Mouse (Mus musculus): ENCODE measurements around the gene Cass4. TPM values are rescaled to one million over a fixed set of nuclear protein-coding genes. Genes with fewer than 3 reads are reported as not detected.

Cass4 gene
- total and polyA plus RNA-seq, 3 experiments = 2.9 to 5.3 (median 3.8) TPM

- dilution Hi-C loops (cut with MboI; ENCODE audit: extremely low pct_ligation_motif_present, extremely low pct_unique_long_range_greater_than_20kb, low sequenced_read_pairs) = no loop called here
- DNase-seq (ENCODE audit: extremely low read depth) = peak; percentile 54
- peak overlapping the region; percentile 92 for H3K4me2 ChIP-seq (ENCODE audit: insufficient read depth, low read depth, poor library complexity, severe bottlenecking)
Measured at GRCm38 (mm10) chr2:172477860-172478259, 84.3 kb downstream of the Cass4 start.

DNA sequence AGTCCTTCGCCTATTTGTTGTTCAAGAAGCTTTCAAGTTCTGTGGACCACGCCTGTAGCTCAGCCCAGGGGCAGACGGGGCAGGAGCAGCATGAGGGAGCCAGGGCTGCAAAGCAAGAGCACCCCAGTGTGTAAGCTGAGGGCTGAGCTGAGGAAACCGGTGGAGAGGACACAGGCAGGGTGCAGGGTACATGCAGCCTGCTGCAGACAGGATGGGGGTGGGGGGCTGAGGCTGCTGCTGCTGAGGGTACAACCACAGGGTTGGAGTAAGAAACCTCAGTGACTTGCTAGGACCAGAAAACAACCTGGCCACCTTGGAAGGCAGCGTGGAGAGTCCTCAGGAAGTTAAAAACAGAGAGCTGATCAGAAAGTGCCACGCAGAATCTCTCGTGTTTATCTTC is 86.7 kb downstream of the Cass4 start:
- in situ Hi-C loops (cut with MboI; ENCODE audit: low pct_ligation_motif_present, low pct_unique_long_range_greater_than_20kb, low sequenced_read_pairs) = loop anchor here (25.0 kb wide), 1 partner anchor 607 kb away; no protein-coding TSS in a partner anchor
- H3K36me3 ChIP-seq (replicated peaks in 1 of 2; ENCODE audit: control insufficient read depth in 1 of 2, insufficient read depth in 1 of 2, low read length in 1 of 2) = no peaks in the 10 kb centered on the region
- no peak overlapping the region for H3K27ac ChIP-seq (ENCODE audit: insufficient read depth, low read depth)
- H3K9ac ChIP-seq (ENCODE audit: insufficient read depth, low read depth) = no peak overlapping the region
- no peak overlapping the region for H3K4me2 ChIP-seq (ENCODE audit: insufficient read depth, low read depth, poor library complexity, severe bottlenecking)
- peaks cover 36% of the 10 kb centered on the region for H3K27me3 ChIP-seq (replicated peaks)
- dilution Hi-C loops (cut with MboI; ENCODE audit: extremely low pct_ligation_motif_present, extremely low pct_unique_long_range_greater_than_20kb, low sequenced_read_pairs) = no loop called here
- peaks cover 4 to 11% of the 10 kb centered on the region in 2 experiments; a peak in 3 of 4 replicates for H3K4me1 ChIP-seq (ENCODE audit: control insufficient read depth in 1 of 2, insufficient read depth in 2 of 2)
- TF ChIP-seq SMC3 (IDR thresholded peaks at IDR 0.05; ENCODE audit: low read depth, low read length) = no peak
- no peak for TF ChIP-seq ZMIZ1 (IDR thresholded peaks at IDR 0.05; ENCODE audit: low read depth, low read length)
- TF ChIP-seq NELFE (IDR thresholded peaks at IDR 0.05; ENCODE audit: low read depth, low read length) = no peak
- TF ChIP-seq IRF4 (IDR thresholded peaks at IDR 0.05; ENCODE audit: low read depth, low read length) = no peak
- no peak for TF ChIP-seq RAD21 (IDR thresholded peaks at IDR 0.05; ENCODE audit: low read depth, low read length)
- TF ChIP-seq JUND (conservative IDR thresholded peaks at IDR 0.05; ENCODE audit: low read depth, low read length) = no peak
- TF ChIP-seq MYC (IDR thresholded peaks at IDR 0.05; ENCODE audit: low read depth, low read length) = no peak
- no peak for DNase-seq (ENCODE audit: extremely low read depth)
- H3K4me3 ChIP-seq (replicated peaks in 1 of 3; ENCODE audit: low read depth in 2 of 3, low read length in 2 of 3, poor library complexity in 1 of 3) = no peak overlapping the region
- no peaks in the 10 kb centered on the region for H3K9me3 ChIP-seq (replicated peaks; ENCODE audit: low read length)
- H3K79me2 ChIP-seq (replicated peaks; ENCODE audit: control insufficient read depth, extremely low read depth, insufficient read depth, poor library complexity, severe bottlenecking) = no peaks in the 10 kb centered on the region

More at GRCm38 (mm10) chr2:172477860-172478259, 84.3 kb downstream of the Cass4 start:
- no peaks in the 10 kb centered on the region for H3K79me2 ChIP-seq (replicated peaks; ENCODE audit: control insufficient read depth, extremely low read depth, insufficient read depth, poor library complexity, severe bottlenecking)
- peaks cover 4 to 11% of the 10 kb centered on the region in 2 experiments; a peak in 3 of 4 replicates for H3K4me1 ChIP-seq (ENCODE audit: control insufficient read depth in 1 of 2, insufficient read depth in 2 of 2)
- no peaks in the 10 kb centered on the region for H3K9me3 ChIP-seq (replicated peaks; ENCODE audit: low read length)
- no peak overlapping the region for H3K27ac ChIP-seq (ENCODE audit: insufficient read depth, low read depth)
- H3K36me3 ChIP-seq (replicated peaks in 1 of 2; ENCODE audit: control insufficient read depth in 1 of 2, insufficient read depth in 1 of 2, low read length in 1 of 2) = no peaks in the 10 kb centered on the region
- peak; percentile 21; the same call in 1 of the 2 replicates for TF ChIP-seq IRF4 (IDR thresholded peaks at IDR 0.05; ENCODE audit: low read depth, low read length)
- TF ChIP-seq E2F4 (IDR thresholded peaks at IDR 0.05; ENCODE audit: insufficient replicate concordance, low read depth, low read length) = no peak
- TF ChIP-seq ZC3H11A (IDR thresholded peaks at IDR 0.05; ENCODE audit: low read depth, low read length) = no peak
- TF ChIP-seq RAD21 (IDR thresholded peaks at IDR 0.05; ENCODE audit: low read depth, low read length) = peak; percentile 86
- no peak for TF ChIP-seq ETS1 (conservative IDR thresholded peaks at IDR 0.05; ENCODE audit: low read depth, low read length)
- peak; percentile 43; the same call in 1 of the 2 replicates for TF ChIP-seq NELFE (IDR thresholded peaks at IDR 0.05; ENCODE audit: low read depth, low read length)
- TF ChIP-seq USF2 (conservative IDR thresholded peaks at IDR 0.05; ENCODE audit: low read depth, low read length) = no peak
- no peak for TF ChIP-seq KAT2A (IDR thresholded peaks at IDR 0.05; ENCODE audit: insufficient replicate concordance, low read length)
- no peak for TF ChIP-seq RCOR1 (conservative IDR thresholded peaks at IDR 0.05; ENCODE audit: low read depth, low read length)
- no peak for TF ChIP-seq ZMIZ1 (IDR thresholded peaks at IDR 0.05; ENCODE audit: low read depth, low read length)
- no peak for TF ChIP-seq ZKSCAN1 (IDR thresholded peaks at IDR 0.05; ENCODE audit: borderline replicate concordance, low read depth, low read length)
- TF ChIP-seq TCF12 (IDR thresholded peaks at IDR 0.05; ENCODE audit: low read depth, low read length) = no peak
- TF ChIP-seq MAX (IDR thresholded peaks at IDR 0.05; ENCODE audit: low read length) = 0 out of 2 replicates have a peak, but pooled peaks have one; percentile 32
- TF ChIP-seq JUND (conservative IDR thresholded peaks at IDR 0.05; ENCODE audit: low read depth, low read length) = no peak
- peak; percentile 46 to 92 for TF ChIP-seq CTCF (conservative IDR thresholded peaks at IDR 0.05 in 1 of 2, IDR thresholded peaks at IDR 0.05 in 1 of 2; ENCODE audit: low read depth in 2 of 2, low read length in 2 of 2)
- no peak for TF ChIP-seq UBTF (IDR thresholded peaks at IDR 0.05; ENCODE audit: low read depth, low read length)
- no peak for TF ChIP-seq ZNF384 (IDR thresholded peaks at IDR 0.05; ENCODE audit: low read depth, low read length)
- TF ChIP-seq MAZ (IDR thresholded peaks at IDR 0.05; ENCODE audit: low read depth, low read length) = 0 out of 2 replicates have a peak, but pooled peaks have one; percentile 39
- TF ChIP-seq BHLHE40 (IDR thresholded peaks at IDR 0.05; ENCODE audit: low read depth, low read length) = no peak
- TF ChIP-seq MXI1 (IDR thresholded peaks at IDR 0.05; ENCODE audit: low read depth, low read length) = no peak
- TF ChIP-seq ELF1 (IDR thresholded peaks at IDR 0.05; ENCODE audit: low read depth, low read length) = no peak
- TF ChIP-seq HCFC1 (IDR thresholded peaks at IDR 0.05; ENCODE audit: low read depth, low read length) = no peak
- TF ChIP-seq CHD1 (IDR thresholded peaks at IDR 0.05; ENCODE audit: low read depth, low read length) = no peak
- peak; percentile 72 for TF ChIP-seq SMC3 (IDR thresholded peaks at IDR 0.05; ENCODE audit: low read depth, low read length)
- TF ChIP-seq MEF2A (IDR thresholded peaks at IDR 0.05; ENCODE audit: borderline replicate concordance, low read depth, low read length) = no peak
- no peak for TF ChIP-seq PAX5 (IDR thresholded peaks at IDR 0.05; ENCODE audit: low read length)
- TF ChIP-seq GABPA (IDR thresholded peaks at IDR 0.05; ENCODE audit: insufficient replicate concordance, low read depth, low read length) = no peak
- peak; percentile 31; the same call in 1 of the 2 replicates for TF ChIP-seq MAFK (IDR thresholded peaks at IDR 0.05; ENCODE audit: insufficient replicate concordance, low read length)
- no peak for TF ChIP-seq SIN3A (IDR thresholded peaks at IDR 0.05; ENCODE audit: low read length)
- TF ChIP-seq JUN (IDR thresholded peaks at IDR 0.05; ENCODE audit: insufficient read depth, low read depth, low read length) = no peak
- in situ Hi-C loops (cut with MboI; ENCODE audit: low pct_ligation_motif_present, low pct_unique_long_range_greater_than_20kb, low sequenced_read_pairs) = loop anchor here (10.0 to 25.0 kb wide), 3 partner anchors 297 to 609 kb away; no protein-coding TSS in a partner anchor
- H3K9ac ChIP-seq (ENCODE audit: insufficient read depth, low read depth) = peak overlapping the region; percentile 38
- H3K27me3 ChIP-seq (replicated peaks) = peaks cover 26% of the 10 kb centered on the region
- H3K4me3 ChIP-seq (replicated peaks in 1 of 3; ENCODE audit: low read depth in 2 of 3, low read length in 2 of 3, poor library complexity in 1 of 3) = peak overlapping the region in 2 of 3 experiments; percentile 49 to 53

All from CH12.LX (cell line).